Mouse (Mus musculus) stomach, embryonic 16.5 days (tissue): Measurements from ENCODE around the gene Naa80. TPM values are rescaled to one million over a fixed set of nuclear protein-coding genes. Genes with fewer than 3 reads are reported as not detected.

Experiments
- ATAC-seq: fragments of 200-750 bp; cut with Nextera tagmentation; 2 replicates; pipeline ENCODE4 v1.8.0; 2017; ENCODE audit warnings: moderate number of reproducible peaks, moderate TSS enrichment; ENCODE audit not compliant: insufficient read depth, low FRiP score
- H3K27ac ChIP-seq: fragments of 300-500 bp; sonication (generic); 2 replicates; pipeline ENCODE4 v1.5.1; 2014; ENCODE audit warnings: low read length
- H3K27me3 ChIP-seq: fragments of 300-500 bp; sonication (generic); 2 replicates; pipeline ENCODE4 v1.6.1; 2014; ENCODE audit warnings: low read length, control low read depth, mixed read lengths; ENCODE audit not compliant: control insufficient read depth, insufficient read depth
- H3K36me3 ChIP-seq: fragments of 300-500 bp; sonication (generic); 2 replicates; pipeline ENCODE4 v1.6.1; 2014; ENCODE audit warnings: low read length; ENCODE audit not compliant: control insufficient read depth, insufficient read depth
- H3K4me1 ChIP-seq: fragments of 300-500 bp; sonication (generic); 2 replicates; pipeline ENCODE4 v1.6.1; 2014; ENCODE audit warnings: low read length, control low read depth, mixed read lengths; ENCODE audit not compliant: control insufficient read depth, insufficient read depth
- H3K4me2 ChIP-seq: fragments of 300-500 bp; sonication (generic); 2 replicates; pipeline ENCODE4 v1.6.1; 2014; ENCODE audit warnings: low read depth, low read length, mixed read lengths
- H3K4me3 ChIP-seq: fragments of 300-500 bp; sonication (generic); replicated peaks from 2 replicates; pipeline ENCODE4 v1.5.1; 2014; ENCODE audit warnings: mild to moderate bottlenecking, low read length
- H3K9ac ChIP-seq: fragments of 300-500 bp; sonication (generic); 2 replicates; pipeline ENCODE4 v1.6.1; 2014; ENCODE audit warnings: low read length
- H3K9me3 ChIP-seq: fragments of 300-500 bp; sonication (generic); replicated peaks from 2 replicates; pipeline ENCODE4 v1.6.1; 2016; ENCODE audit warnings: low read length, control low read depth; ENCODE audit not compliant: control insufficient read depth
- WGBS: fragments of 180-500 bp; shearing (Covaris S2); extraction: QIAGEN DNeasy Blood & Tissue Kit; methylation state at CpG from one replicate; pipeline ENCODE4 v1.1.7; 2014; 5-methylcytosine and 5-hydroxymethylcytosine counted together
- polyA plus RNA-seq: library from polyadenylated mRNA; unstranded; fragments of >200 nt; fragmentation: Nextera tagmentation; extraction: Ambion mirVana; gene quantifications from 2 replicates; pipeline ENCODE4 v1.2.1, GENCODE M21; 2015

The Naa80 gene
- polyA plus RNA-seq, 1 experiment from 2014 or later: 17.4 TPM

DNA sequence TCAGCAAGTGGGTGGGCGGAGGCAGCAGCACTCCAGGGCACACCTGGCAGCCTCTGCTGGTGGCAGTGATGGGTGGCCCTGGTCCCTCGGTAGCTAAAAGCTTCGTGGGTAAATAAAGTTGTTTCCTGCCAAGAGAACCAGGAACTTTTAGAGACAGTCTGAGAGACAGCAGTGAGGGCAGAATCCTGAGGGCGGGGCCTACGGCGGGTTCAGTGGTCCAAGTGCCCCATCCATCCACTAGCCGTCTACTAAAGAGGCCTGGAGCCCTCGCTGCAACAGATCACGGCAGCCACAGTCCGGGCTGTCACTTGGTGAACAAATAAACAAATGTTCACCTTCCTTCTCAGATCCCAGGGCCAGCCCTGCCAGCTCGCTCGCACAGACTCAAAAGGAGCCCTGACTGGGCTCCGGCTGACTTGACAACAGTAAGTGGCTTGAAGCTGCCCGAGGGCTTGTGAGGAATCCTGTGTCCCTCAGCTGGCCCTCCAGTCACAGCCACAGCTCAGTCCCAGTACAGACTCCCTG lies 51.3 kb downstream of the Naa80 start:
- Histone ChIP-seq H3K4me3 (no peak overlapping the region; the same call in 1 of the 2 replicates), H3K27ac (peak overlapping the region; percentile 80), H3K4me2 (peak overlapping the region; percentile 41), H3K4me1 (peaks cover 69% of the 10 kb centered on the region), H3K9me3 (no peaks in the 10 kb centered on the region), H3K27me3 (no peaks in the 10 kb centered on the region), H3K36me3 (no peaks in the 10 kb centered on the region), H3K9ac (peak overlapping the region; percentile 47)
- 22% methylated on average over 14 of the region's 14 CpGs for WGBS
- no peak for ATAC-seq

DNA sequence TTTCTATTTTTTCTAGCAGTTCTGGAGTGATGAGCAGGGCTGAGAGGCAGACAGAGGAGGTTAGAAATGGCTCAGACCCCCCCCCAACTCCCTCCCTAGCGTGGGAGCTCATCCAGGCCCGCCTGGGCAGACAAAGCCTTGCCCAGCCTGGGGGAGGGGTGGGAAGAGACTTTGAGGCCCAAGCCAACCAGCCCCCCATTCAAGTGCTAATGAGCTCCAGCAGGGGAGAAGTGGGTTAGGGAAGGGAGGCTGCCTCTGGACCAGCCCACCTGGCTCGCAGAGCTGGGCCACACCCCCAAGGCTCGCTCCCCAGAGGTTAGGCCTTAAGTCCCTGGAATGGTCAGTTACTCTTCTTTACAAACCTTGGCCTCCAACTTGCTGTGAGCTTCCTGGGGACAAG lies 51.9 kb downstream of the Naa80 start:
- ATAC-seq: no peak
- Histone ChIP-seq H3K4me2 (peak overlapping the region; percentile 41), H3K4me3 (no peak overlapping the region), H3K9ac (peak overlapping the region; percentile 47), H3K27me3 (no peaks in the 10 kb centered on the region), H3K9me3 (no peaks in the 10 kb centered on the region), H3K36me3 (no peaks in the 10 kb centered on the region), H3K27ac (peak overlapping the region; percentile 80), H3K4me1 (peaks cover 69% of the 10 kb centered on the region)
- WGBS: 12% methylated on average over 4 of the region's 4 CpGs

DNA sequence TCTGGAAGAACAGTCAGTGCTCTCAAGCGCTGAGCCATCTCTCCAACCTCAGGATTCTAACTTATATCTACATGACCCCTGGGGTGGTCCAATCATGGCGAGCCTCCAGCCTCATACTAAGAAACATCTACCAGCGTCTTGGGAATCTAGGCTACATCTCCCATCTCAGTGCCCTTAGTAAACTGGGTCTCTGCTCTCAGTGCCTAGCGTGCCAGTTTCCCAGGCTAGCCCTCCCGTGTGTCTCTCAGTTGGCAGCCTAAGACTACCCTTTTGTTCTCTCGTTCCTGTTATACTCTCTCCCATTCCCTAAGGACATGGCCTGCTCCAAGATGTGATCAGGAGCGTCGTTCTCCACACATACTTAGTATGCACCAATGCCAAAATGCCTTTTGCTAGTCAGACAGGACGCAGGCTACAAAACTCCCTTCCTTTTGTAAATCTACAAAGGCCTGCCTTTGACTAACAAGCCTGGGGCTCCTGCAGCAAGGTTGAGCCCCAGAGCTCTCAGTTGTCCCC lies 52.7 kb downstream of the Naa80 start:
- peak overlapping the region; percentile 38 for H3K27ac ChIP-seq
- no peaks in the 10 kb centered on the region for H3K27me3 ChIP-seq
- no peaks in the 10 kb centered on the region for H3K9me3 ChIP-seq
- H3K4me2 ChIP-seq: peak overlapping the region; percentile 99; the same call in 1 of the 2 replicates
- ATAC-seq: no peak
- peak overlapping the region; percentile 47 for H3K9ac ChIP-seq
- no peaks in the 10 kb centered on the region for H3K36me3 ChIP-seq
- no peak overlapping the region for H3K4me3 ChIP-seq
- 74% methylated on average over 9 of the region's 9 CpGs for WGBS
- peaks cover 71% of the 10 kb centered on the region for H3K4me1 ChIP-seq

DNA sequence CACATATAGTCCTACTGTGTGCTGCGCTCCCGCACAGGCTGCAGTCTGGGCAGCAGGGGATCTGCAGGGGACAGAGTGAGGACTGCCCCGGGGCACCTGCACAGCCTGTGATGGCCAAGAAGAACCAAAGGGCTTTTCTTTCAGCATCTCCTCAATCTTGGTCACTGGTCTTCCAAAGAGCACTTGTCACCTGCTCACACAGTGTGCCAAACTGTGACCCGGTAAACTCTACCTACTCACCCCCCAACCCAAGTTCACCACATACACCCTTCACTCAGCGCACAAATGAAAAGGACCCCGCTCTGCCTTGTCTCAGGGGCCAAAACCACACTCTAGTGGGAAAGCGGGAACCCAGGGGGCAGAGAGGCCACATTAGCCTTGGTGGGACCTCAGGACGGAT lies 53.2 kb downstream of the Naa80 start:
- Histone ChIP-seq H3K4me1 (peaks cover 67% of the 10 kb centered on the region), H3K36me3 (no peaks in the 10 kb centered on the region), H3K4me3 (no peak overlapping the region), H3K9me3 (no peaks in the 10 kb centered on the region), H3K27ac (peak overlapping the region; percentile 38; the same call in 1 of the 2 replicates), H3K4me2 (0 out of 2 replicates have a peak overlapping the region, but pooled peaks have one; percentile 99), H3K27me3 (no peaks in the 10 kb centered on the region), H3K9ac (peak overlapping the region; percentile 94)
- 90% methylated on average over 8 of the region's 8 CpGs for WGBS
- ATAC-seq: no peak

DNA sequence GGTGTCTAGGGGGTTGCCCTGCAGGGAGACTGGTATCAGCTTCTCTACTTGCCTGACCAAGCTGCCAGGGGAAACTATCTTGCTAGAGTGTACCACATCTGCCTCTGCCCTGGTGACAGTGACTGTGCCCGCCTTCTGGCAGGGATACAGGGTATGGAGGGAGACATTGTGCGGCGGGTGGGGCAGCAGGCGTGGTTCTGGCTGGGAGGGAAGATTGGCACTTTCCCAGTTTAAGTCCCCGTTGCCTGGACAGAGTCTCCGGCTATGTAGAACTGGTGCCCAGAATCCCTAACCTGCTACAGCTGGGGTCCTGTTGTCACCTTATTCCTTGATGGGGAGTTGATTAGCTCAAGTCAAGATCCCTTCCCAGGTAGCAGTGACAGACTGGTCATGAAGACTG lies 53.8 kb downstream of the Naa80 start:
- Histone ChIP-seq H3K27me3 (no peaks in the 10 kb centered on the region), H3K9me3 (no peaks in the 10 kb centered on the region), H3K9ac (peak overlapping the region; percentile 94), H3K36me3 (no peaks in the 10 kb centered on the region), H3K4me1 (peaks cover 64% of the 10 kb centered on the region), H3K4me2 (peak overlapping the region; percentile 99), H3K4me3 (peak overlapping the region; percentile 85), H3K27ac (peak overlapping the region; percentile 93)
- no peak for ATAC-seq
- WGBS: 57% methylated on average over 6 of the region's 6 CpGs

DNA sequence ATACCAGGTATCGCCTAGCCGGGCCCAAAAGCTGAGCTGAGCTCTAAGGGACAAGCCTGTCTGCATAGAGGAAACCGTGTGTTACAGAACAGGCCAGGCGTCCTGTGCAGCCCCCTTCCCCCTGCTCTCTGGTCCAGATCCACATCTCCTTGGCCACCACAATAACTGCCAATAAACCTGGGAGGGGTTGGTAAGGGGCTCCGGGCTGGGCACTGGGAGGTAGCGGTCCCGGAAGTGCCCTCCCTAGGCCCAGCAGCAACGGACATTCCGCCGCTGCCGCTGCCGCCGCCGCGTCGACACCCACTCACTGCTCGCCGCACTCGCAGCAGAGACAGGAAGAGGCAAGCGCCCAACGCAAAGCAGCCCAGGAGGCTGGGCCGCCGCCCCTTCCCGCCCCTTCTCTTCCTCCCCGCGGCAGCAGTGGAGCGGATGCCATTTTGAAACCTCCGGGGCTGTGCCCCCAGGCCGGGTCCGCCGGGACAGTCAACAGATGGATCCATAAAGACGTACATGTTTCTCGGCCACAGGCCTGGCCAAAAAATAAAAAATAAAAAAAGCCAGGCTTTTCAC lies 54.5 kb downstream of the Naa80 start:
- peak; percentile 43 for ATAC-seq
- Histone ChIP-seq H3K9me3 (no peaks in the 10 kb centered on the region), H3K36me3 (no peaks in the 10 kb centered on the region), H3K27ac (peak overlapping the region; percentile 93), H3K4me3 (peak overlapping the region; percentile 85), H3K9ac (peak overlapping the region; percentile 94), H3K4me2 (peak overlapping the region; percentile 99), H3K4me1 (peaks cover 57% of the 10 kb centered on the region), H3K27me3 (no peaks in the 10 kb centered on the region)
- 2% methylated on average over 33 of the region's 33 CpGs for WGBS

Other genes with a start within 250 kb of the Naa80 start
- gene Hemk1, start 240.5 kb upstream of the Naa80 start, polyA plus RNA-seq: 11.3 and 11.8 TPM in 2 replicates
- gene 6430571L13Rik, start 238.3 kb upstream of the Naa80 start, polyA plus RNA-seq: 0.47 and 0.90 TPM in 2 replicates
- gene Cacna2d2, start 179.3 kb upstream of the Naa80 start, polyA plus RNA-seq: 0.19 and 0.35 TPM in 2 replicates
- 38.1 and 40.2 TPM in 2 replicates for gene Tmem115, start 44.9 kb upstream of the Naa80 start, polyA plus RNA-seq
- gene Cyb561d2, start 36.7 kb upstream of the Naa80 start, polyA plus RNA-seq: 27.4 and 30.0 TPM in 2 replicates
- 40.8 and 42.6 TPM in 2 replicates for gene Nprl2, start 36.7 kb upstream of the Naa80 start, polyA plus RNA-seq
- gene Zmynd10, start 31.6 kb upstream of the Naa80 start, polyA plus RNA-seq: 0.76 and 1.6 TPM in 2 replicates
- gene Rassf1, start 27.3 kb upstream of the Naa80 start, polyA plus RNA-seq: 63.8 and 72.2 TPM in 2 replicates
- 35.0 and 38.2 TPM in 2 replicates for gene Tusc2, start 15.6 kb upstream of the Naa80 start, polyA plus RNA-seq
- gene Hyal2, start 10.9 kb upstream of the Naa80 start, polyA plus RNA-seq: 85.2 and 91.6 TPM in 2 replicates
- gene Hyal1, start 2.0 kb upstream of the Naa80 start, polyA plus RNA-seq: 14.9 and 16.8 TPM in 2 replicates
- gene Hyal3, start 1.9 kb downstream of the Naa80 start, polyA plus RNA-seq: 1.4 and 1.9 TPM in 2 replicates
- 62.0 and 77.7 TPM in 2 replicates for gene Ifrd2, start 8.8 kb downstream of the Naa80 start, polyA plus RNA-seq
- gene Sema3b, start 30.3 kb downstream of the Naa80 start, polyA plus RNA-seq: 14.9 and 16.3 TPM in 2 replicates
- gene Gnai2, start 56.5 kb downstream of the Naa80 start, polyA plus RNA-seq: 308 and 311 TPM in 2 replicates
- gene Slc38a3, start 90.6 kb downstream of the Naa80 start, polyA plus RNA-seq: 13.0 and 15.1 TPM in 2 replicates
- 0.42 and 2.0 TPM in 2 replicates for gene Gnat1, start 100.8 kb downstream of the Naa80 start, polyA plus RNA-seq
- 15.1 and 16.8 TPM in 2 replicates for gene Sema3f, start 131.6 kb downstream of the Naa80 start, polyA plus RNA-seq
- 183 and 187 TPM in 2 replicates for gene Rbm5, start 192.1 kb downstream of the Naa80 start, polyA plus RNA-seq